Mouse (Mus musculus): ENCODE results near the gene Eif2b2.

- TF ChIP-seq CTCF (IDR thresholded peaks at IDR 0.05; ENCODE audit: low read depth, low read length), result no peak
- TF ChIP-seq POLR2A (IDR thresholded peaks at IDR 0.05; ENCODE audit: insufficient read depth, low read length), result no peak
Measured at GRCm38 (mm10) chr12:85192461-85193108, 26.7 kb upstream of the Eif2b2 start.

Data from ES-Bruce4 (cell line).